Mouse (Mus musculus): ENCODE data around the gene Gm364.

Gm364 gene

GRCm38 (mm10) chrX:57392367-57393246 lies 16.3 kb upstream of the Gm364 start, which contains the start of gene Rbmx:
Rbmx (minus strand) TSS chrX:57393036.
- peaks cover 38% of the 10 kb centered on the region for H3K36me3 ChIP-seq (ENCODE audit: insufficient read depth, low read length)
- no peak for TF ChIP-seq POU5F1 (IDR thresholded peaks at IDR 0.05; ENCODE audit: borderline replicate concordance, low read length)
- no peak for TF ChIP-seq NANOG (IDR thresholded peaks at IDR 0.05; ENCODE audit: borderline replicate concordance, low read length)
- TF ChIP-seq CTCF (conservative IDR thresholded peaks at IDR 0.05; ENCODE audit: low read length): no peak
- peak within 1 kb of the TSS; percentile 81 for H3K4me3 ChIP-seq (replicated peaks; ENCODE audit: low read length)
- H3K9me3 ChIP-seq (ENCODE audit: low read length): peaks cover 22% of the 10 kb centered on the region
- H3K4me1 ChIP-seq (replicated peaks; ENCODE audit: low read depth, low read length): 0 out of 2 replicates have a peak, but pooled peaks cover 3% of the 10 kb centered on the region
- no peaks in the 10 kb centered on the region for H3K27me3 ChIP-seq (ENCODE audit: insufficient read depth, low read length)

GRCm38 (mm10) chrX:57393412-57393811 lies 15.5 kb upstream of the Gm364 start:
- TF ChIP-seq CTCF (conservative IDR thresholded peaks at IDR 0.05; ENCODE audit: low read length) (no peak), POU5F1 (IDR thresholded peaks at IDR 0.05; ENCODE audit: borderline replicate concordance, low read length) (no peak), NANOG (IDR thresholded peaks at IDR 0.05; ENCODE audit: borderline replicate concordance, low read length) (no peak)
- Histone ChIP-seq H3K4me1 (replicated peaks; ENCODE audit: low read depth, low read length) (0 out of 2 replicates have a peak, but pooled peaks cover 3% of the 10 kb centered on the region), H3K9me3 (ENCODE audit: low read length) (peaks cover 22% of the 10 kb centered on the region), H3K27me3 (ENCODE audit: insufficient read depth, low read length) (no peaks in the 10 kb centered on the region), H3K36me3 (ENCODE audit: insufficient read depth, low read length) (peaks cover 31% of the 10 kb centered on the region), H3K4me3 (replicated peaks; ENCODE audit: low read length) (peak overlapping the region; percentile 37; the same call in 1 of the 2 replicates)

GRCm38 (mm10) chrX:57401388-57401787 lies 7.6 kb upstream of the Gm364 start:
- no peak for TF ChIP-seq CTCF (conservative IDR thresholded peaks at IDR 0.05; ENCODE audit: low read length)
- no peak for TF ChIP-seq NANOG (IDR thresholded peaks at IDR 0.05; ENCODE audit: borderline replicate concordance, low read length)
- no peak for TF ChIP-seq POU5F1 (IDR thresholded peaks at IDR 0.05; ENCODE audit: borderline replicate concordance, low read length)
- Histone ChIP-seq H3K4me3 (replicated peaks; ENCODE audit: low read length) (no peak overlapping the region), H3K9me3 (ENCODE audit: low read length) (no peaks in the 10 kb centered on the region), H3K27me3 (ENCODE audit: insufficient read depth, low read length) (no peaks in the 10 kb centered on the region), H3K36me3 (ENCODE audit: insufficient read depth, low read length) (no peaks in the 10 kb centered on the region), H3K4me1 (replicated peaks; ENCODE audit: low read depth, low read length) (no peaks in the 10 kb centered on the region)

- Histone ChIP-seq H3K36me3 (ENCODE audit: insufficient read depth, low read length) (no peaks in the 10 kb centered on the region), H3K27me3 (ENCODE audit: insufficient read depth, low read length) (no peaks in the 10 kb centered on the region), H3K4me3 (replicated peaks; ENCODE audit: low read length) (no peak overlapping the region), H3K4me1 (replicated peaks; ENCODE audit: low read depth, low read length) (no peaks in the 10 kb centered on the region), H3K9me3 (ENCODE audit: low read length) (no peaks in the 10 kb centered on the region)
- TF ChIP-seq NANOG (IDR thresholded peaks at IDR 0.05; ENCODE audit: borderline replicate concordance, low read length) (no peak), CTCF (conservative IDR thresholded peaks at IDR 0.05; ENCODE audit: low read length) (peak; percentile 25)
These were observed 5.3 kb upstream of the Gm364 start for GRCm38 (mm10) chrX:57403651-57404050.

- H3K27me3 ChIP-seq (ENCODE audit: insufficient read depth, low read length): no peaks in the 10 kb centered on the region
- H3K4me1 ChIP-seq (replicated peaks; ENCODE audit: low read depth, low read length): no peaks in the 10 kb centered on the region
- no peaks in the 10 kb centered on the region for H3K36me3 ChIP-seq (ENCODE audit: insufficient read depth, low read length)
- no peak for TF ChIP-seq NANOG (IDR thresholded peaks at IDR 0.05; ENCODE audit: borderline replicate concordance, low read length)
- TF ChIP-seq CTCF (conservative IDR thresholded peaks at IDR 0.05; ENCODE audit: low read length): peak; percentile 32; the same call in 1 of the 2 replicates
- H3K4me3 ChIP-seq (replicated peaks; ENCODE audit: low read length): no peak overlapping the region
- no peaks in the 10 kb centered on the region for H3K9me3 ChIP-seq (ENCODE audit: low read length)
These were observed 22.7 kb downstream of the Gm364 start for GRCm38 (mm10) chrX:57431610-57432009.

GRCm38 (mm10) chrX:57433897-57434296 lies 24.9 kb downstream of the Gm364 start:
- no peaks in the 10 kb centered on the region for H3K4me1 ChIP-seq (replicated peaks; ENCODE audit: low read depth, low read length)
- H3K9me3 ChIP-seq (ENCODE audit: low read length): no peaks in the 10 kb centered on the region
- H3K36me3 ChIP-seq (ENCODE audit: insufficient read depth, low read length): no peaks in the 10 kb centered on the region
- no peaks in the 10 kb centered on the region for H3K27me3 ChIP-seq (ENCODE audit: insufficient read depth, low read length)
- H3K4me3 ChIP-seq (replicated peaks; ENCODE audit: low read length): no peak overlapping the region
- TF ChIP-seq NANOG (IDR thresholded peaks at IDR 0.05; ENCODE audit: borderline replicate concordance, low read length): no peak
- TF ChIP-seq CTCF (conservative IDR thresholded peaks at IDR 0.05; ENCODE audit: low read length): no peak
- no peak for TF ChIP-seq POU5F1 (IDR thresholded peaks at IDR 0.05; ENCODE audit: borderline replicate concordance, low read length)

GRCm38 (mm10) chrX:57503634-57504033 lies 94.7 kb downstream of the Gm364 start, which contains the start of gene Gpr101:
Gpr101 (minus strand) TSS chrX:57503757.
- no peaks in the 10 kb centered on the region for H3K9me3 ChIP-seq (ENCODE audit: low read length)
- no peak for TF ChIP-seq POU5F1 (IDR thresholded peaks at IDR 0.05; ENCODE audit: borderline replicate concordance, low read length)

GRCm38 (mm10) chrX:57506247-57506646 lies 97.3 kb downstream of the Gm364 start:
- no peaks in the 10 kb centered on the region for H3K36me3 ChIP-seq (ENCODE audit: insufficient read depth, low read length)
- no peaks in the 10 kb centered on the region for H3K9me3 ChIP-seq (ENCODE audit: low read length)
- no peaks in the 10 kb centered on the region for H3K4me1 ChIP-seq (replicated peaks; ENCODE audit: low read depth, low read length)
- H3K4me3 ChIP-seq (replicated peaks; ENCODE audit: low read length): no peak overlapping the region
- H3K27me3 ChIP-seq (ENCODE audit: insufficient read depth, low read length): peaks cover 40% of the 10 kb centered on the region
- TF ChIP-seq POU5F1 (IDR thresholded peaks at IDR 0.05; ENCODE audit: borderline replicate concordance, low read length) (no peak), CTCF (conservative IDR thresholded peaks at IDR 0.05; ENCODE audit: low read length) (no peak), NANOG (IDR thresholded peaks at IDR 0.05; ENCODE audit: borderline replicate concordance, low read length) (no peak)

More at GRCm38 (mm10) chrX:57503634-57504033, 94.7 kb downstream of the Gm364 start, which contains the start of gene Gpr101:
- Histone ChIP-seq H3K4me1 (replicated peaks; ENCODE audit: low read depth, low read length) (no peaks in the 10 kb centered on the region), H3K27me3 (ENCODE audit: insufficient read depth, low read length) (peaks cover 43% of the 10 kb centered on the region), H3K36me3 (ENCODE audit: insufficient read depth, low read length) (no peaks in the 10 kb centered on the region), H3K4me3 (replicated peaks; ENCODE audit: low read length) (peak within 1 kb of the TSS; percentile 70)

Data from E14TG2a.4 (cell line).